Mouse (Mus musculus) layer of hippocampus, adult 9-10 months (tissue): Measurements from ENCODE around the gene Dok7.
A peak's percentile ranks its signal among the peaks of the same experiment; 100 is the strongest.

Source experiments
- DNase-seq: peaks from one replicate; pipeline ENCODE4 v3.0.0; 2022; ENCODE audit warnings: low spot score

Dok7 gene

DNA sequence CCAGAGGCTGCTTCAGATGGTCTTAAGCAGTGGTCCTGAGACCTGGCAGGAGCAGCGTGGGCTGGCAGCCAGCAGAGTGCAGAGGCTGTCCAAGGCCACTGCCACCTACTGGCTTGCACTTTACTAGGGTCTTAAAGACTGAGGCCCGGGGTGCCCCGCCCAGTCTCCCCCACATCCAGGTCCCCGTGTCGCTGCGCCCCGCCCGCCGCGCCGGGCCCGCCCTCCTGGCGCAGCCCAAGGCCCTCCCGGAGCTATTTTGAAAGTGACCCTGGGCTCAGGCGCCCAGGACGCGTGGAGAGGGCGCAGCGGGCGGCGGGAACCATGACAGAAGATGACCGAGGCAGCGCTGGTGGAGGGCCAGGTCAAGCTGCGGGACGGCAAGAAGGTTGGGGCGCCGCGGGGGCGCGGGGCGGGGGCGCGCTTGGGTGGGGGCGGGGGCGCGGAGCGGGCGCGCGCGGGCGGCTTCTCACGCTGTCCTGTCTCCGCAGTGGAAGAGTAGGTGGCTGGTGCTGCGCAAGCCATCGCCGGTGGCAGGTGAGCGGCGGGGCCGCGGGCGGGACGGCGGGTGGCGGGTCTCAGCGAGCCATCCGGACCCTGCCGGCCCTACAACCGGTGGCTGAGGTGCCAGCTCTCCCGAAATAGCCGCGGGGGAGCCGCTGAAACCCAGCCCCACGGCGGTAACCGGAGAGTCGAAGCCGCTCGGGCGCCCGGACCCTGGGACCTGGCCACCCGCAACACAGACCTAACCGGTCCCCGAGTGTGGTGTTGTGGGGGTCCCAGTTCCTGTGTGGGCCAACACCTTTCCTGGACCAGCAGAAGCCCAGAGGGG is at the start of gene Dok7:
Dok7 (plus strand) TSS at position 163 of the 829 bp plus-strand sequence.
- DNase-seq, result no peak

DNA sequence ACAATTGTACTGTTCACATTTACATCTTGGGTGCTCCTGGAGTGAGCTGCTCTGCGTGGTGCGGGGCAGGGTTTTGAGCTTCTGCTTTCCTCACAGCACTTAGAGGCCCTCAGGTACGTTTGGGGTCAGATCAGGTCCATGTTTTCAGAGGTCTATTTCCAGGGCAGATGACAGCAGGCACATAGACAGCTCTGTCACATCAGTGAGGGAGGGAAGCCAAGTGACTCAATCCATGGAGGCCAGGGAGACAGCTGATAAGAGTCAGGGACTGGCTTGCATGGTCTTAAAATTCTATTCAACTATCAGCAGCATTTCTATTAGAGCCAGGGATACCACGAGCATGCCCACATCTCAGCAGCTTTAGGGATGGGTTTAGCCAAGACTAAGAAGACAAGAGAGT is 47.4 kb upstream of the Dok7 start:
- DNase-seq, result no peak

DNA sequence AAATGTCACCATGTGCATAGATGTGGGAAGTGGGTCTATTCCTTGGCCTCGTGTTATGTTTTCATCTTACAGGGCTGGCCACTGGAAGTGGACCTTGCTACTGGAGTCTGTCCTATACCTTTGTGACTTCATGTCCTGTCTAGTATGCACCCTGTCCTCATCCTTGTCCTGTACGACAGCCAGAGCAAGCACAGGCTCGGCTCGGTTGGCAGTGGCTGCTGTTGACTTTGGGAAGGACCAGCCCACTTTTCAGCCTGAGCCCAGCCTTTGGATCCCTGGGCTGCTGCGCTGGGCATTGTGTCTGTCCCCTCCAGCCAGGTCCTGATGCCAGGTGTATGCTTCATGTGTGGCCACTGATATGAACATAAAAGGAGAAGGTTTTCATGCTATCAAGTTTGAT is 45.9 kb upstream of the Dok7 start:
- no peak for DNase-seq

DNA sequence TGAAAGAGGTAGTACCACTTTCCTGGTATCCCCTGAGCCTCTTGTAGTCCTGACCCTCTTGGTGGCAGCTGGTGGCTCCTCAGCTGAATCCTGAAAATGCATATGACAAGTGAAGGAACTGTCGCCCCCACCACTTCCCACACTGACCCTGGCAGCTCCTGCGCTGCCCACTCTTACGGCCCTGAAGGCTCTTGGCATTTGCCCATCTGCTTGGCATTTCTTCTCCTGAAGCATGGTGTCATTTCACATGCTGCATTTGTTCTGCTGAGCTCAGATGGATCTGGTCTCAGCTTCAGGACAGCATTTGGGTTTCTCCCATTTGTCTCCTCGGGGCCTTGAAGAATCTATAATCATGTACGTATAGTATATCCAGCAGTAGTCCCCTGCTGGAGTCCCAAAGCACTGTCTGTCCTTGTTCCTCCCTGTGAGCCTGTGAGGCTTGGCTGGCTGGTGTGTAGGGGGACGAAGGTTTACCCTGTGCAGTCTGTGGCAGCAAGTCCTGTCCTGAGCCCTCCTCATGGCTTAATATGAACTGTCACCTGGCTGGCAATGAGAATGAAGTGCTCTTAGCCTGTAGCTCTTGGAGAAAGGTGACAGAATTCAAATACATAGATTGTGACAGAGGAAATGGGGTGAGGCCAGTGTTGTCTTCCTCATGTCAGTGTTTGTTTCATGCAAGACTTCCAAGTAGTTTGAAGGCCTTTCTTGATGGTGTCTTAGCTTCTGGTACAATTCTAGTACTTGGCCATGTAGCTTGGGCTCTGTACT is 45.2 kb upstream of the Dok7 start:
- no peak for DNase-seq

DNA sequence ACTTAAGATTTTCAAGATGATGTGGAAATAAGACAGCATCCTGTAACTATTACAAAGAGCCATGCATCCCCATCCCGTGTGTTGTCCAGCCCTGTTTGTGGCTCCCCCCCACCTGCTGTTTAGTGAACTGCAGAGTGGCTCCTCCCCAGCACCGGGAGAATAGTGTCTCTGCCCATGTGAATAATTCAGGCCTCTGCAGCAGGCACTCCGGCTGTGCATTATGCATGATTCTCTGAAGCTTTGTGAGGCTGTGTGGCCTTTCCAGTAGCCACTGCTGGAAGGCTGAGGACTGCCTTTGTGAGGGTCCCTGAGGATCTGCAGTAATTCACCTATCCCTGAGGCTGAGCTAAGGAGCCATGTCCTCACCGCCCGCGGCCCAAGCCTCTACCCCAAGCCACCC is 42.5 kb upstream of the Dok7 start:
- DNase-seq, result no peak

DNA sequence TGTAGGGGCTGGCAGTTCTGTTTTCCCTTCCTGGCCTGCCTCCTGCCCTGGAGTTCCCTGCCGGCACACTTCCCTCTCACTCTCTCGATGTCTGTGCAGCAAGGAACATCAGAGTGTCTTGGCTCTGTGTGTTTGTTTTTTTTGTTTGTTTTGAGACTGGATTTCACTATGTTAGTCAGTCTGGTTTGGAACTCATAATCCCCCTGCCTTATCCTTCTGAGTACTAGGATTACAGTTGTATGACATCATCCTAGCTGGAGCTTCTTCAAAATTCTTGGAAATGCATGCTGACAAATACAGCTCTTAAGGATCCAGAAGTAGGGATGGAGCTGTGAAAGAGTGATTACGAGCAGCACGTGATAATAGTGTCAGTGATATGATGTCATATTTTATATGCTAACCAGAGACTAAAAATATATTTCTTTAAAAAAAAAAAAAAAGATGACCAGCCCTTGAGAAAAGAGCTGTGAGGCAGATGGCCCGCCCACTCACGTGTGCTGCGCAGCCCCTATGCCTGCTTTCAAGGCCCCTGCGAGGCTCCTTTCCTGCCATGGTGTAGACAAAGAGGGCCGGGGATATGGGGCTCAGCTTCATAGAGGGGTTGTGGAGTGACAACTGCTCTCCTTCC is 36.8 kb upstream of the Dok7 start:
- no peak for DNase-seq

DNA sequence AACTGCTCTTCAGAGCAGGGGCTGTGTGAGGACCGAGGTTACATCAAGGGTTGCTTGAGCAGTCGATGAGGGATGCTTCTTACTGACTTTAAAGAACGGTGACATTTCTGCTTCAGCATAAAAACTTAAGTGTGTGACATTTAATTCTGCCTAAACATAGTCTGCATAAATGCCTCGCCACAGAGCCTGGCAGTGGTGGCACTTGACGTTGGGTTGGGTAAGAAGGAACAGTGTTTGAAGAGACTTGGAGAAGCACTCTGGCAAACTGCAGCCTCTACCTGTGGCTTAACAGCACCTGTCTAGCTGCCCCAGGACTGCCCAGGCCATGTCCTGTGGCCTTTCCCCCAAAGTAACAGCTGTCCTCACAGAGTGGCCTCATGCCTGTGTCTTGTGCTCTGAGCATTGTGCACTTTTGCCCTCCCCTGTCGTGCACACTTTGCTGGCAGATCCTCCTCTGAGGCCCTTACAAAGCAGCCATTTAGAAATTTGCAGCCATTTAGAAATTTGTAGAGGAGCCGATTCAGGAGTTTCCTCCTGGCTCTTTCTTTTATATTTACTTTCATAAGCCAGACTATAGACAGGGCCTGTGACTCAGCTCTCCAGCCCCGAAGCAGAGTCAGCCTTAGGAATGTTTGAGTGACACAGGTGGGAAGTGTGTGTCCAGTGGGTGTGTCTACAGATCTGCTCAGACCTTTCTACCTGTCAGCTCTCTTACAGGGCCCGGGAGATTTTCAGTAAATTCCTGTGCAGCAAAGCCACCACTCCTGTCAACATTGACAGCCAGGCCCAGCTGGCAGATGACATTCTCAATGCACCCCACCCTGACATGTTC is 35.9 kb upstream of the Dok7 start:
- DNase-seq, result no peak

DNA sequence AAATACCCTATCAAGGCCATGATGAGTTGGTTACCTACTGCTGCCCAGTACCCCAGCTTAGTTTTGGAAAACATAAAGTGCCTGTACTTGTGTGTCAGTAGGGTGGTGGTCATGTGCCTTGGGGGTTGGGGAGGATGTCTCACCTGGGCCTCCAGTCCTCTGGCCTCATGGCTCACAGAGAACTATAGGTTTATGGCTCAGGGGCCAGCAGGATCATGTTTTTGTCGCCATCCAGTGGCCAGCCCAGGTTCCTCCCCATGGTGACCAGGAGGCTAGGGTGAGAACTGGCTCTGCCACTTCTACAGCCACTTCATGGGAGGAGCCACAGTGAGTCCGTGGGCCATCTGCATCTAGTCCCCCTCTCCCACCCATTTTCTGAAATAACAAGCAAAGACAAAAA is 31.6 kb upstream of the Dok7 start:
- DNase-seq, result no peak

DNA sequence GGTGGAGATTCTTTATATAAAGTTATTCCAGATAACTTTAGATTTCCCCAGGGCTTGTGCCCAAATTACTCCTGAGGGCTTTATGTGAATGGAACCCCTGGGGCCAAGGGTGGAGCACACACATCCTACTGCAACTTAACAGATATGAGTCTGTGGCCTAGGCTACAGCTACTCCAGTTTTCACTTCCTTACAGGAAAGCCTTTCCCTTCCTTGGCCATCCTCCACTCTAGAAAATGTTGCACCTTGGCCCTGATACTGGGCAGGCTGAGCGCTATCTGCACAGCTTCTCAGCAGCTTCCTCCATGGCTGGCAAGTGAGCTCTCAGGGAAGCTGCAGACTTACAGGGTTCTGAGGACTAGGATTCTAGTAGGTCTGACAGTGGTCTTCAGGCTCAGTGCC is 27.3 kb upstream of the Dok7 start:
- no peak for DNase-seq

DNA sequence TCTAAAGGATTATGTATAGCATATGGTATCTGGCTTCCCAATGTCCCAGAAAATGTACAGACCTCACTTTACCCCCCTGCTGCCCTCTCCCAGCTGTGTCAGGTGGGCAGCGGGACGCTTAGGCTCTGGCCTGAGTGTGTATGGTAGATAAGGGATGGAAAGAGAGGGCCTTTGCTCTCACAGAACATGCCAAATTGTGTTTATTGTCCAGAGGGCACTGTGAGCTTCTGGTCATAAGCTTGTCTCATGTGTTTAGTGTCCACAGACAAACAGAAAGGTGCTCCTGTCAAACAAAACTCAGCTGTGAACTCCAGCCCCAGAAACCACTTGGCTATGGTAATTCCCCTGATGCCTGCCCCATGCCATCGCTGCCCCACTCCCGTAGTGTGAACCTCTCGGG is 26.8 kb upstream of the Dok7 start:
- DNase-seq, result no peak

DNA sequence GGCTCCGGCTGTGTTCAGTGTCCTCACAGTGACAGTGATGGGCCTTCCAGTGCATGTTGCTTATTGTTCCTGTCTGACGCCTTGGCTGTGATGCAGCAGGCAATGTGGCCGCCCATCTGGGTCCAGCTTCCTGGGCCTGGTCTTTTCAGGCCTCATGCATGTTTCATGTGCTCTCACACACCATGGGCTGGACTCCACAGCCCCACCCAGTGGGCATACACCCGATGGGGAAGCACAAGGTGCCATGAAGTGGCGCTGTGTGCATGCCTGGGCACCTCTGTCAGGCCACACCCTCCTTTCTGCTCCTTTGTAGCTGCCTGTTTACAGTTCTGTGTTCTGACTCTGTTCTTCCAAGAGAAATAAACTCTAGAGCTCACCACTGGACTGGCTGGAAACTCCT is 23.5 kb upstream of the Dok7 start:
- DNase-seq, result no peak

DNA sequence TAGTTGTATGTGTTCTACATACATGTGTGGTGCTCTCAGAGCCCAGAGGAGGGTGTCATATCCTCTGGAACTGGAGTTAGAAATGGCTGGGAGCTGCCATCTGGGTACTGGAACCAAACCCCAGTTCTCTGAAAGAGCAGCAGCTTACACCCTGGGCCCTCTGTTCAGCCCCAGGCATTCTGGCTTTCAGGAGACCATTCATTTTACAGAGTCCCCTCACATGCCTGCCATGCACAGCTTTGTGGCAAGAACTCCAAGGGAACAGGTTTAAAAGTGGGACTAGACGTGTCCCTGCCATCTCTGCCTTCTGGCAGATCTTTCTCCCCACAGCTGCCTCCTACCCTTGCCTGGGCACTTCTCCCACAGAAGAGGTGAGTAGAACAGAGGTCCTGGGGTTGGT is 22.9 kb upstream of the Dok7 start:
- DNase-seq, result no peak

DNA sequence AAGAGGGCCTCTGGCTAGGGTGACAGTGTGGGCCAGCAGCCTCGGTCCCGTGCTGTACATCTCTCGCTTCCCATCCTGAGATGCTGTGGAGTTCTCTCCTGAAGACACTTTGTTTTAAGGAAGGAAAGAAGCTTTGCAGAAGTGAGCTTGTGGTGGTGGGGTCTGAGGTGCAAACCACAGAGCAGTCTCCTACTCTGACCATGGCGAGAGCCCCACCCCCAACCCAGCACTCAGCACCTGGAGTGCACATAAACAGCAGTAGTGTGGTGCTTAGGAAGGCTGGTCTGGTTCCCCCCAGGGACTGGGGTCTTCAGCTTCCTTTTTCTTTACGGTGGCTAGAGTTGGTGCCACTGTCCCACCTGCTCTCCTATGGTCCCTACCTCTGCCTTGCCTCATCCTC is 21.4 kb upstream of the Dok7 start:
- no peak for DNase-seq

DNA sequence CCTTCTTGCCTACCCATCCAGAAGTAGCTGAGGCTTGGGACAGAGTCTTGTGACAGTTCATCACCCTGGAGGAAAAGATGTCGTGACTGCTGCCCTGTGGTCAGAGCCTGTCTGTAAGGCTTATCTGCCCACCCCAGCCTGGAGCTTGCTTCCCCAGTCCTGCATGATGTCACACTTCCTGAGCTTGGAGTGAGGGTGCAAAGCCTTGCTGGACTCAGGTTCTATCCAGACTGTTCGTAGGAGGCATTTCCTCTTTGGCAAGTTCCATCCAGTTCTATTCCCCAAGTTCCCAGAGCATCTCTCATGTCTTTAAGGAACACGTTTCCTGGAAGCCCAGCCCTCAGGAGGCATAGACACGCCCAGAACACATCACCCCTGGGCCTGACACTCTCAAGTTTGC is 20.8 kb upstream of the Dok7 start:
- DNase-seq, result no peak

DNA sequence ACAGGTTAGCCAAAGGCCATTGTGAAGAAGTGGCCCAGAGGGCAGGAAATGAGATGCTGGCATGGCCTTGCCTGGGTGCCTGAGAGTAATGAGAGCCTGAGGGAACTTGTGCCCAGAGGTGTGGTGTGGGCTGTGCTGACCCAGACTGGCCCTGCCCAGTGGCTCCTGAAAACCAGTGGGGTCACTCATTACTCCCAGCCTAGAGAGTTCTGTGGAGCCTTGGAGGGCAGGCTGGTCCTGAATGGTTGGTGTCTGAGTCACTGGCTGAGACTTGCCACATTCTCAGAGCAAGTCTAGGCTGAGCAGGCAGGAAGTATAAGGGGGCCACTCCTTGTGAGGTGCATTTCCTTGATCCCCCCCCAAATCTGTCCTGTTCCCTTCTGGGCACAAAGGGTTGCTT is 19.1 kb upstream of the Dok7 start:
- DNase-seq, result no peak

DNA sequence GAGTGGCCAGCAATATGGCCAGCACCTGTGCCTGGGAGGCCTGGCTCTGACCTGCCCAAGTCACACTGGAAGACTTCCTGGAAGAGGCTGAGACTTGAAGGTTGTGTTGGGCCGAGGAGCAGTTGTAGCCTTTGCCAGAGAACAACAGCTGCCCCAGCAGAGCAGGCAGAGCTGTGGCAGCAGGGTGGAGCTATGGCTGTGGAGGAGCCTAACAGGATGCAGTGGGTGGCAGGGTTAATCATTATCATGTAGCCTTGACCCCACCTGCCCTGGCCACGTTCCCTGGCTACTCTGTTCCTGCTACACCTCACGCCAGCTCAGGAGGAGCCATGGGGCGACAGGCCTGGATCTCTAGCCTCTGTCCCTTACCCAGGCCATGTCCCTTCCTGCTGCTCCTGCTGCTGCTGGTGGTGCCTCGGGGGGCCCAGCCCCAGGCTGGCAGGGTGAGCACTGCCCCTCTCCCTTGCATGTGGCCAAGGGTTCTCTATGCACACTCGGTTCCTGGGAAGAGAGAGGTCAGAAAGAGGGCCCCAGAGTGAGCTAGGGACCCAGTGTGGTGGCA is 15.2 kb upstream of the Dok7 start, which contains the start of gene Hgfac:
Hgfac (plus strand) TSS at position 242 of the 562 bp plus-strand sequence.
- DNase-seq, result no peak

DNA sequence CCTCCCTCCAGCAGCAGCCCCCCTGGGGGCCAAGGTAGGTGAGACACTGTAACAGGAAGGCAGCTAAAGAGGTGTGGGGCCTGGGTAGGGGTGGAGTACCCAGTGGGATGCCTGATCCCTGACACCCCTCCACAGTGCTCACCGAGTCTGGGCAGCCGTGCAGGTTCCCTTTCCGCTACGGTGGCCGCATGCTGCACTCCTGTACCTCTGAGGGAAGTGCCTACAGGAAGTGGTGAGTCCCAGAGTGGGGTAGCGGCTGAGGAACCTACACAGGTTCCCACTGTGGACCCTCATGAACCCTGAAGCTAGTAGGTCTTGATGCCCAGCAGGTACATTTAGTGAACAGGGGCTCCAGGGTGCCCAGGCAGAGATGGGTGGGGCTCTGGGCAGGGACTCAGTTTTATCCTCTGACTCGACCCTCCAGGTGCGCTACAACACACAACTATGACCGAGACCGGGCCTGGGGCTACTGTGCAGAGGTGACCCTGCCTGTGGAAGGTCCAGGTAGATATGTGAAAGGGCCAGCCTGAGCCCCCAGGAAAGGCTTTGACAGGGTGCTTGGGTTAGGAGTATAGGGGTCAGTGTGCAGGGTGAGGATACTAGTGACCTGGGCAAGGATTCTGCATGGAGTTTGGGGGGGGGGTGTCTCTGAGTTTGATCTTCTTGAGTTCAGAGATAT is 14.0 kb upstream of the Dok7 start:
- DNase-seq, result no peak

DNA sequence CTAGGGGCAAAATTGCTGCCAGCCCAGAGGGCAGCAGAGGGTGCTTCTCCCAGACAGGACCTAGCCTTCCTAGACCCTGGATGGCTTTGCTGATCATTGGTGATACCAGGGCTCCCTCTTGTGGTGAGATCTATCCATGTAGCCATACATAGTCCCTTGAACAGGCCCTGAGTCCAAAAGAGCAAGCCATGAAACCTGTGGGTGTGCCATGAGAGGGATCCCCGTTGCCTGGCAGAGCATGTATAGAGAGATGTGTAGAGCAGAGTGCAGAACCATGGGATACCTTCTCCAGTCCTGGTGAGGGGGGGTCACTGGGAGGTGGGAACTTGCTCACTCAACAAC is 13.5 kb upstream of the Dok7 start:
- peak; percentile 82 for DNase-seq

DNA sequence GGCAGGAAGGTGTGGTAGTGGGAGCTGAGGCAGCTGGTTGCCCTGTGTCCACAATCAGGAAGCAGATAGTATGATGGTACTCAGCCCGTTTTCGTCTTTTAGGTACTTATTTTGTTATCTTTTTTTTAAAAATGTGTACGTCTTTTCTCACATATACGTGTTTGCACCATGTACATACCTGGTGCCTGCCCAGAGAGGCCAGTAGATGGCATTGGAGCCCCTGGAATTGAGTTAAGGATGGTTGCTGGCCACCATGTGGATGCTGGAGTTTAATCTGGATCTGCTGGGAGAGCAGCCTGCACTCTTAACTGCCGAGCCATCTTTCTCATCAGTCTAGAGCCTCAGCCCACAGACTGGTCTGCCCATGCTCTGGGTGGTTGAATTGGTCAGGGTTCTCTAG is 6.0 kb upstream of the Dok7 start:
- no peak for DNase-seq

DNA sequence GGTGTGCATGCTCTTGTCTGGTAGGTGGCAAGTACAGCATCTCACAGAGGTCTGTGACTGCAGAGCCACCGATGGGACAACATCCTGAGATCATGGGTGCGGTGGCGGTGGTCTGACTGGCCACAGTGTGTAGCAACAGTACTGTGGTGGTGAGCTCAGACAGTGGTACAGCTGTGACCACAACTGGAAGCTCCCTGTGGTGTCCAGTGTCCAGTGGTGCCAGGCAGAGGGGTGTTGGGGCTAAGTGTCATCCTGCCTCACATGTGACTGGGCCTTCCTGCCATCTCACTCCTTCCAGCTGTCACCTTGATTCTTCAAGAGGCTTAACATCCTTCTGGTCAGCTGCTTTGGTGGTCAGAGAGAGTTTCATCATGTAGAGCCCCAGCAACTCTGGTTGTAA is 1.9 kb upstream of the Dok7 start:
- DNase-seq, result no peak

DNA sequence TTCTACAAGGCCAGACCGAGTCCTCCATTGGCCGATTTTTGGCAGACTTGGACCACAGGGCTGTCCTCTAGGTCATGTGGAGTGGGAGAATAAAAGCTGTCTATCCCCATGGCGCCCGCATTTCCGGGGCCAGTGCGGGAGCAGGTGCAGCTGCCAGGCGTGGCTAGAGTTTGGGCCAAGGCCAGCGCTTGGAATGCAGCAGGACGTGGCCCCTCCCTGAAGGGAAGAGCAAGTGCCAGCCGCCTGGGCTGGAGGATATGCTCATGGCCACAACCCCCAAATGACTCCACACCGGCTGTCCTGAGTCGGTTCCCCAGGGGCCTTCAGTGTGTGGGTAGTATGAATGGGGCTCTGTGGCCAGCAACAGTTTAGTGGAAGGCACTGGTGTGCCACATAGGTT is 1.5 kb upstream of the Dok7 start:
- DNase-seq, result no peak
